Mouse (Mus musculus) small intestine, adult 2 months (tissue): ENCODE measurements at regions not wholly inside any gene's neighbourhood (a gene's known extent, or its start where the extent isn't known, plus 50 kb on each side); places are given as distances from the start of the nearest gene placed in this dataset.

Experiments used
- CTCF ChIP-seq: fragments of 200-500 bp; IDR thresholded peaks from 2 replicates; pipeline ENCODE4 v1.5.1; 2012; ENCODE audit warnings: low read depth, mild to moderate bottlenecking, control low read depth, inconsistent platforms, low read length, moderate library complexity, mixed read lengths; ENCODE audit not compliant: insufficient replicate concordance, insufficient read length; ENCODE audit errors: extremely low read depth
- POLR2A ChIP-seq: fragments of 200-500 bp; IDR thresholded peaks from 2 replicates; pipeline ENCODE4 v1.6.1; 2012; ENCODE audit warnings: low read depth, mild to moderate bottlenecking, control low read depth, inconsistent platforms, low read length, moderate library complexity

DNA sequence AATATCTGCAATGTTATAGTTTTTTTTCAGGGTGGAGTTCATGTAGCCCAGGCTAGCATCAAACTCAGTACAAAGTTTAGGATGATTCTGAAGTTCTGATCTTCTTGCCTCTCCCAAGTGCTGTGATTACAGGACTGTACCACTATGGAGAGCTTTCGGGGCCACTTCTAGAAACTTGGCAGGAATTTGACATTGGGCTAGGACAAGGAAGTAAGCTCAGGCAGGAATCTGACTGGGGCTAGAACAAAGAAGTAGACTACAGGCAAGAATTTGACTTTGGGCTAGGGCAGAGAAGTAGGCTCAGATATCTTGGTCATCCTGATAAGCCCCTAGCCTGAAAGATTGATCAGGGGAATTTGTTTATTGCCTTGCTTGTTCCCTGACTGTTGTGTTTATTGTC lies 109.9 kb upstream of the Fam3c start:
- TF ChIP-seq POLR2A (no peak), CTCF (no peak)
